Mouse (Mus musculus) right cerebral cortex, postnatal 4 days (tissue): ENCODE results near the gene Isyna1.

ENCODE experiments used
- DNase-seq: peaks from one replicate; pipeline ENCODE4 v3.0.0-alpha.2; 2022

Gene Isyna1

DNA sequence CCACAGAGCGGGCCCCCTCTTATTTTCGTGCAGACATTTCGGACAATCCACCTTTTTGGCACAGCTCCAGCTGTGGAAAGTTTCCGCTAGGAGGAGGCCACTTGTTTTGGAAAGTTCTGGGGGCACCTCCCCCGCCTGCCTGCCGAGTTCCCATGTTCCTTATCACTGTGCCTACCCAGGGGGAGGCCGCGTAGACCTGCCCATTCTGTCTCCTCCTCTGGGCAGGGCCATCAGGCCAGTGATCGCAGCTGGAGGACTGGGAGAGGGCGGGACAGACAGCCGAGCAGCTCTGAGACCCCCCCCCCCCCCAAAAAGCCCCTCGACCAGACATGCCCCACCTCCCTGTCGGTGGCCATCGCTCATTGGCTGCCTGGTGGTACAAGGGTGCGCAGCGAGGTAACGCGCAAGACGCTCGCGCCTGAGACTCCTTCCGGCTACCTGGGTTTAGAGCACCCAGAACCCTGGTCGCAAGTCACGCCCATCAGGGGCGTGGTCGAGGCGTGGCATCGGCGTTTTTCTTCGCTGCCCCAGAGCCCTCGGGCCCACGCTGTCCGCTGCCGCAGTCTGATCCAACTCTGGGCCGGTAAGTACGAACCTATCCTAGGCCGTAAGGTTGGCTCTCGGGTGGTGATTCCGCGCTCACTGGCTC is at the start of gene Isyna1:
Gene Isyna1, plus strand, starts transcription at position 413 of the 649 bp plus-strand sequence.
- DNase-seq = peak; percentile 72

DNA sequence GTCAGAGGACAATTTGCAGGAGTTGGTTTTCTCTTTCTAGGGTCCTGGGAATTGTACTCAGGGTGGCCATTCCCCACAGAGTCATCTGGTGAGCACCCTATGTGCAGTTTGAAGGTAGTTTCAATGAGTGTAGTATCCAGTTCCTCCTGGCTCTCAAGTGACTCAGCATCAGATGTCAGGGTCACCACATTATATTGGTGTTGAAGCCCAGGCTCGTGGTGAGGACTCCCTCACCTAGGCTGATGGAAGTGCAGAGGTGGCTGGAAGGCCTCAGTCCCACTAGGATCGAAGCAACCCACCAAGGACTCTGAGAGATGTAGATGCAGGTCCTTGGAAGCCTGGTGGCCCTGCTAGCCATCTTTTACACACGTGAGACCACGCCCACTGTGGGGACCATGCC is 47.8 kb upstream of the Isyna1 start:
- no peak for DNase-seq

DNA sequence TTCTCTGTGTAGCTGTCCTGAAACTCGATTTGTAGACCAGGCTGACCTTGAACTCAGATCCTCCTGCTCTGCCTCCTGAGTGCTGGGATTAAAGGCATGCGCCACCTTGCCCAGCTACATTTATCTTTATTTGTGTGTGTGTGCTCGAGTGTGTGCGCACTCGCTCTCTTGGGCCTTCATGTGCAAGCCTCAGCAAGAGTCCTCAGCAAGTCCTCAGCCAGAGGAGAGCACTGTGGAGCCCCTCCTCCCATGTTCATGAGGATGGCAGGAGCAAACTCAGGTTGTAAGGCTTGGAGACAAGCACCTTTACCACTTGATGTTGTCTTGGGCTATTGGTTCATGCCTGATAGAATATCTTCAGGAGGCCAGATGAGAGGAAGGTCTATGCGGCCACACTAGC is 46.4 kb upstream of the Isyna1 start:
- no peak for DNase-seq

DNA sequence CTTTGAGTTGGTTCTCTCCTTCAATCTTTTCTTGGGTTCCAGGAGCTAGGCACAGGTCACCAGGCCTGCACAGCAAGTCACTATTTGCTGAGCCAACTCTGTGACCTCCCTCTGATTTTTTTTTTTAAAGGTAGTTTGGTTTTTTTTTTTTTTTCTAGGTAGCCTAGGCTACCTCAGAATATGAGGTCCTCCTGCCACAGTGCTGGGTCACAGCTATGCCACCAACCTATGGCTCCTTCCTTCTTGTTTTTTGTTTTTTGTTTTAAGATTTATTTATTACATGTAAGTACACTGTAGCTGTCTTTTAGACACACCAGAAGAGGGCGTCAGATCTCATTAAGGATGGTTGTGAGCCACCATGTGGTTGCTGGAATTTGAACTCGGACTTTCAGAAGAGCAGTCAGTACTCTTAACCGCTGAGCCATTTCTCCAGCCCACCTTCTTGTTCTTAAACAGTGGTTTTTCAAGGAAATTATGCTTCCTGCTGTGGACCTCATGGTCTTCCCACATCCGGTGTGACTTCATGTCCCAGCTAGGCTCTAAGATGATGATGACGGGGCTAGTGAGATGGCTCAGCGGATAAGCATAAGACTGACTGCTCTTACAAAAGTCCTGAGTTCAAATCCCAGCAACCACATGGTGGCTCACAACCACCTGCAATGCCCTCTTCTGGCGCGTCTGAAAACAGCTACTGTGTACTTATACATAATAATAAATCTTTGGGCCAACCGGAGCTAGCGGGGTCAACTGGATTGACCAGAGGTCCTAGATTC is 44.6 kb upstream of the Isyna1 start:
- no peak for DNase-seq

DNA sequence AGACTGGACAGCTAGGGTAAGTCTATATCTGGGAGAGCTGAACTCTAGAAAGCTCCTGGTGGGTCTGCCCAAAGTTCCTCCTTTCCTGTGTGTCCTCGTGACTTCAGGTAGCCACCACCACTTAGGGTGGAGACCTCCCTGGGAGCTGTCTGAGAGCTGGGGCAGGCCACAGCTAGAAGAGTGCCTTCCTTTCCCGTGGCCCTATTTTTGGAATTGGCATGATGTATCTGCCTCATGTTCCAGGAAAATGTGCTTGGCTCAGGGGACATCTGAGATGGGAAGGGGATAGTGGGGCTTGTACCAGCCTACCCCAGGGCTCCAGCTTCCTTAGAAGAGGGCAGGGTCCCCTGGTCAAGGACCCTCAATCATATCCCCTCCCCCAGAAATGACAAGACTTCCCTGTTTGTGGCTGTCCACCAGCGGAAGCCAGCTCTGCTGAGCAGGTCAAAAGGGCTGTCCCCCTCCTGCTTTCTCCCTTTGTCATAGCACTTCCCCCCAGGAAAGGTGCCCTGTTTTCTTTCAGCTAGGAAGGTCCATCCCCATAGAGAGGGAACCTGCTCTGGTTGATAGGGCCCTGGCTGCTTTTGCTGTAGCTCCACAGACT is 42.5 kb upstream of the Isyna1 start:
- no peak for DNase-seq

DNA sequence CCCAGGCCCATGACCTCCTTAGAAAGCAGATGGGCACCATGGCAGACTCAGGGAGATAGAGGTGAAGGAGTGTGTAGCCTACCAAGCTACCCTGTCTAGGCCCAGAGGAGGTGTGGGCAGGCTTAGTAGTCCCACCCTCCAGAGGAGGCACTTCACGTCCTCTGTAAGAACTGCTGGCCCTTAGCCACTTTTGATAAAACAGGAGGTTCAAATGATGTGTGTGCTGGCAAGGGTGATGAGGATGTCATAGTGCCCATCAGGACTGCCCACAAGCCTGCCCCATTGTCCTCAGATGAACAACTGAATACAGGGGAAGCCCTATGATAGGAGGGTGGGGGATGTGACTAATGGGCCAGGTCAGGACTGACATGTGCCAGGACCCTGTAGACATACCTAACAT is 41.3 kb upstream of the Isyna1 start:
- no peak for DNase-seq

DNA sequence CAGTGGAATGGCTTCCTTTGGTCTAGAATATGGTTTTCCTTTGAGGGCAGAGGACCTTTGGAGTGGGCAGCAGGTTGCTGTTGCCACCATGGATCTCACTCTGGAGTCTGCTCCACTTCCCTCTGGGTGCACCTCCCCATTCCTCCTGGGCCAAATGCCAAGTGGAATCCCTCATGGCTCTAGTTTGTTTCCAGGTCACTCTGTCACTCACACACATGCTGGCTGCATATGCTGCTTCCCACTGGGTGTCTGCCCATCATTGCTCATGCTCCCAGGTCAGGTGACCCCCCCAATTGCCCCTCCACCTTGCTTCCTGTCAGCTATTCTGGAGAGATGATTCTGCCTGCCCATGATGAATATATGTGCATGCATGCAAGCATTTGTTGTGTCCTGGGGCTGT is 40.4 kb upstream of the Isyna1 start:
- DNase-seq = peak; percentile 28

DNA sequence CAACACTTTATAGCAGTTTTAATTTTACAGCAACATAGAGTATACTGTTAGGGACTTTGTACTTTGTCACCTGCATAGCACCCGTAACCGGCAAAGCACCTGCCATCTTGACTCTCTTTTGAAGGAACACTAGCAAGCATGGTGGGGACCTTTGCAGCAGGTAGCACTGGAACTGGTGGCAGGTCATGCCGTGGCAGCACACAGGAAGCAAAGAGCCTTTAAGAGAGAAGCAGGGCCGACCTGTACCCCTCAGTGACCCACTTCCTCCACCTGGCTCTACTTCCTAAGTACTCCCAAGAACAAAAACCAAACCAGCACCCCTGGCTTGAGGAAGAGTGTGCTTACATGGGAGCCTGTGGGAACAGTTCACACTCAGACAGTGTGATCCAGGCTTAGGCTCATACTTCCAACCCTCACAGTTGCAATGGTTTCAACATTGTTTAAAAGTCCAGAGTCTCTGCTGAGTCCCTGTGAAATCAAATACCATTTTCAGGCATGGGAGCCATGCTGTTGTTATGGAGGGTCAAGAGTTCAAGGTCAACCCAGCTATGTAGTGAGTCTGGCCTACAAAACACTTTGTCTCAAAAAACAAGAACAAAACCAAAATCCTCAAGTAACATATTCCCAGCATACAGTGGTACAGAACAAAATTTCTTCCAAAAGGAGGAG is 39.0 kb upstream of the Isyna1 start:
- DNase-seq = no peak

DNA sequence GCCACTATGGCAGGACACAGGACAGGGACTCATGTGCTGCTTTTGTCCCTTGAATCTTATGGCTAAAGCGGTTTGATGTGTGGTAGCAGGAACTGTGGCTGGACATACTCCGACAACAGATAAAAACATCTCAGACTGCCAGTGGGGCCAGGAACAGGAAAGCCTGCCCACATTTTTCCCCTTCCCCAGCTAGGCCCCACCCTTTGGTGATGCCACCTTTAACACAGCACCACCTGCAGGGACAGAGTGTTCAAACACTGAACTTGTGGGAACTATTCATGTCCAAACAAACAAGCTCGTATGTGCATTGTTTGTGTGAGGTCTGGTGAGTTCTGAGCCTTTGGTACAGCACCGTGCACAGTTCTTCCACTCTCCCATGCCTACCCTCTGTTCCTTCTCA is 35.8 kb upstream of the Isyna1 start:
- DNase-seq = no peak

DNA sequence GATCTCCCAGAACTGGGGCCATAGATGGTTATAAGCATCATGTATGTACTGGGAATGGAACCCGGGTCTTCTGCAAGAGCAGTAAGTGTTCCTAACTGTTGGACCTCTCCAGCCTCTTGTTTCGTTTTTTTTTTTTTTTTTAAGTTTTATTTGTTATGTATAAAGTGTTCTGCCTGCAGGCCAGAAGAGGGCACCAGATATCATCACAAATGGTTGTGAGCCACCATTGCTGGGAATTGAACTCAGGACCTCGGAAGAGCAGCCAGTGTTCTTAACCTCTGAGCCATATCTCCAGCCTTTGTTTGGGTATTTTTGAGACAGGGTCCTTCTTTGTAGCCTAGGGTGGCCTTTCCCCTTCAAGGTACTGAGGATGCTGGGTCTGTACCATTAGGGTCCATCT is 35.2 kb upstream of the Isyna1 start:
- DNase-seq = no peak

DNA sequence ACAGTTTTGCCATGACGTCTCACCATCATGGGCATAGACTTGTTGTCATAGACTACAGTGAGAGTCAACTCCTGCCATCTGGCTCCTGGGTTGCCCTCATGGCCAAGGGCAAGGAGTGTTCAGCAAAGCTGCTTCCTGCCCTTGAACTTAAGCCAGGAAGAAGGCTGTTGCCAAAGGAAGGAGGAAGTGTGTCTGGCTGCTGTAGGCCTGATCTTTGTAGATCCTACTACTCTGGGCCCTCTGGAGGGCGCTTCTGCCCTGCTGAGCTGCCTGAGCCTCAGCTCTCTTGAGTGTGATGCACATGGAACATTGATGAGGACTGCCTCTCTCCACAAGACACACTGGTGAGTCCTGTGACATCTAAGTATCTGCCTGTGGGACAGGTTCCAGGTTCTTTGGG is 34.1 kb upstream of the Isyna1 start:
- no peak for DNase-seq

DNA sequence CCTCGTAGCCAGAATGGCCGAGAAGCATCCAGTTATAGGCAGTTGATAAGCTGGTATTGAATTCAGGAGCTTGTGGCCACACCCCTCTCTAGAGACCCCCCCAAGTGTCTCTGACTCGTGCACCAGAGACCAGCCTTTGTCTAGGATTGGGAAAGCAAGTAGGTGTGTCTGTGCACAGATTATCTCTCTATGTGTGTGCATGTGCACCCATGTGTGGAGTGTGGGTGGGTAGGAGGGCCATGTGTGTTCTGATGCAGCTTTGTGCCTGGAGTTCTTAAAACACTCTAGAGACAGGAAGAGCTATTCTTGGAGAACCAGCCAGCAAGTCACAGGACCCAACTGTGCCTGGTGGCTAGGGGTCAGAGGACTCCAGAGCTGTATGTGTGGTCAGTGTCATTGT is 33.6 kb upstream of the Isyna1 start:
- no peak for DNase-seq

DNA sequence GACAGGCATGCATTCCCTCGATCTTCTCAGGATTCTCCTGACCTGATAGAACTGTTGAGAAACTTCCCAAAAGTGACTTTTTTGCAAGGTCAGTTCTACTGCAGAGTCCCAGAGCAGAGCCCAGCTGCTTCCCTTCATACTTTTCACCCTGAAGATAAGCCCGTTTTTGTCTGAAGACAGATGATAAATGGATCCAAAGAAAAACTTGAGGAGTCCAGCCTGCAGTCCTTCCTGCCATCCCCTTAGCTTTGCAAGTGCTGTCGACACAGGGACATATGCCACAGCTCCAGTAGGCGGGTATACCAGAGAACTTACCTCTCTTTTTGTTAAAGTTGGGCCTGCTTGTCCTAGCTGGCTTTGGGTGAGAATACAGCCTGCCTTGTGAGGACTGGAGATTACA is 32.8 kb upstream of the Isyna1 start:
- DNase-seq = no peak

DNA sequence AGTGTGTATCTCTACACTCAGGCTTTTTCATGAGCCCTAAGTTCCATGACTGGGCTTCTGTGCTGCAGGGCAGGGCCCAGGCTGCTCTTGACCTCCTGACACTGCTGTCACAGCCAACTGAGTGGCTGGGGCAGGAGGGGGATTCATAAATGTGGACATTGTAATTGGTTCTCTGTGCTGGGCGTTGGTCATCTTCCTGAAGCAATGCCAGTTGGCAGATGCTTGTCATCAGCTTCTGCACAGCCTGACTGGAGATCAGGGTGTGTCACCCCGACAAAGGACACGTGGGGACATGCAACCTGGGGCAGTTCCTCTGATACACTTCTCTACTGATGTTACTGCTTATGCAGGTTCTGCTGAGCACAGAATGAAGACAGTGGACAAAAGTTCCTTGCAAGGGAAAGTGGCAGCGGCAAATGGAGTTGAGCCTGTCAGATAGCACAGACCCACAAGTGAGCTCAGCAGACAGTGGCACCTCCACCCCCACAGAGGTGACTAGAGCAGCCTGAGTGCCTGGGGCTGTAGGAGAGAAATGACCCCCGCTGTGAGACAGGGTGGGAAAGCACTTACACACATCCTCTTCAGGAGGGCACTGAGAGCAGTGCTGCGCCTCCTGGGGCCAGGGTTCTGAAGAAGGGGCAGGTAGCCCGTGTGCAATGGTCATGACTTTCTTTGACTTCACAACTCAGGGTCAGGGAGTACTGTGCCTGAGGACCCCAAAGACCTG is 32.2 kb upstream of the Isyna1 start:
- DNase-seq = no peak

DNA sequence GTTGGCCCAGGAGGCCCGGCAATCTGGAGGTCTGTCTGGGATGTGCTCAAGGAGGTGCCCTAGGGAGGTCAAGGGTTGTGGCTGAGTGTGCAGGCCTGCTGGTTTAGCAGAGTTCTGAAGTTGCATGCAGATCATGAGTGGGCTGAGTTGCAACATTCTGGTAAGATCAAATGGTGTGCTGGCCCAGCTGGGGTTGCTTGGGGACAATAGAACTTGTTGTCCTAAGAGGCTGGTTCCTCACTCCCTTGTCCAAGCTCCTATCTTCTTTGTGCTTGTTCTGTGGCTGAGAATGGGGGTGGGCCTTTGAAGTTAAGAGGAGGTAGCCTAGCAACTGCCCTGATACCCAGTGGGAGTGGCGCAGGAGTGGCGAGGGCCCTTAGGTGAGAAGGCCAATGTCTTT is 31.4 kb upstream of the Isyna1 start:
- DNase-seq = no peak

DNA sequence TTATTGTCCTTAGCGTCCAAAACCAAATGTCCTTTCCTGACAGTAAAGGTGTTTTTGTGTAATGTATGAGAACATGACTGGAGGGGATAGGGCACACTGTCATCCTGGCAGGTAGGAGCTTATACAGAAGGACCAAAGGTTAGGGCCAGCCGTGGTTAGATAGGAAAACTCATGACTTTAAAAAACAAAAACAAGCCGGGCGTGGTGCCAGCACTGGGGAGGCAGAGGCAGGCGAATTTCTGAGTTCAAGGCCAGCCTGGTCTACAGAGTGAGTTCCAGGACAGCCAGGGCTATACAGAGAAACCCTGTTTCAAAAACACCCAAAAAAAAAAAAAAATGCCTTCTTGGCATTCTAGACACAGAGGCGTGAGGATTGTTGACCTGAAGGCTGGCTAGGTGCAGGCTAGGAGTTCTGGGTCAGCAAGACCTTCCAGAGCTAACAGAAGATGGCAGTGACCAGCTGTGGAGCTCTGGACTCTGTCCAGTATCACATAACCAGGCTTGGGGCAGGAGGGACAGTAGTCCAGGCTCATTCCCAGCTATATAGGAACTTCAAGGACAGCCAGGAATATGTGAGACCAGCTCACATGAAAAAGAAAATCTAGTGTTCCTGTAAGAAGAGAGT is 30.3 kb upstream of the Isyna1 start:
- no peak for DNase-seq

DNA sequence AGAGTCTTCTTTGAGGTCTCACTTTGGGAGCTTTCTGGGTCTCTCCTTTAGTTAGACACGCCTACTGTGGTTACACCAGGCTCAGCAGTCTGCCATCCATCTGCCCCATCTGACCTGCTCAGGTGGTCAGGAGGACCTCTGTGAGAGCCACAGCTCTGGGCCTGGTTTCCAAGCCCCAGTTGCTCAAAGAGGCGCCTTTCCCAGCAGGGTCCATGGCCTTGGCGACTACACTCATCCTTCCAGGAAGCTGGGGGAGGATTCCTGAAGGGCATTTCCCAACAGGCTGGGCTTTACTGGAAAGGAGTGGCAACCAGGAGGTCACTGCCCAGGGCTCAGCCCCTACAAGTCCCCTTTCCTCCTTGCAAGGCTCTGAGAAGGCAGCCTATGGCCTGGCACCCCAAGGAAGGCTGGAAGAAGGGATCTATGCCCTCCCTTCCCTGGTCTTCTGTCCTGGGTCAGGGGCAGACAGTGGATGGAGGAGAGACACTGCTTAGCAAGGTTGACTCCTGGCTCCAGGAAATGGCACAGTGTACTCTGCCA is 29.4 kb upstream of the Isyna1 start:
- DNase-seq = no peak

DNA sequence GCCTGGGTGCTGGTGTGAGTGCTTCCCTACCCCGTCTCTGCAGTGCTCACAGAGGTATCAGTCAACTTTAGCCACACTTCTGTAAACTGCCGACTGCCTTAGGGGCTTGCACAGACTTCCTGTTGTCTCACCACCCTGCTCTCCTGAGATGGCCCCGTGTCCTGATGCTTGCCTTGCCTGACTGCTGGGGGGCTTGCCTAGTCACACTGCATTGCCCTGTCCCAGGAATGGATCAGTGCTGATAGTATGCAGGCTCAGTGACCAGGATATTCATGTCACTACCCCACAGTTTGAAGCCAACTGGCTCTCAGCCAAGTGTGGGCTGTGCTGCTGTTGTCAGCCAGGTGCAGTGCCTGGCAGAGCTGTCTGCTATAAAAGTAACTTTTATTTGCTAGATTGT is 28.6 kb upstream of the Isyna1 start:
- DNase-seq = no peak

DNA sequence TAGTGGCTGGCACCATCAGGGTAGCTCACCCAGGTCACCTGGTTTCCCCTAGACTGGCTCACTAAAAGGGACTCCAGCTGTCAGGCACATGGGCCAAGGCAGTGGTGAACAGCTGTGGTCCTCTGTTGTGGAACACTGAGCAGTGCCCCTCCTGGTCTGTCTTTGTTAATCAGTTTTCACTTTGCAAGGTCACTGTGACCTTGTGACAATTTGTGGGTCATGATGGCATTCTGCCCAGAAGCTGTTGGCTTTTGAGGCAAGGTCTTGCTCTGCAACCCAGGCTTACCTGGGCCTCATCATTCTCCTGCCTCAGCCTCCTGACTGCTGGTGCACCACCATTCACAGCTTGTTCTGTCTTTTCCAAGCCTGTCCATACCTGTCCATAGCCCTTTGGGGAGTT is 23.8 kb upstream of the Isyna1 start:
- DNase-seq = no peak

DNA sequence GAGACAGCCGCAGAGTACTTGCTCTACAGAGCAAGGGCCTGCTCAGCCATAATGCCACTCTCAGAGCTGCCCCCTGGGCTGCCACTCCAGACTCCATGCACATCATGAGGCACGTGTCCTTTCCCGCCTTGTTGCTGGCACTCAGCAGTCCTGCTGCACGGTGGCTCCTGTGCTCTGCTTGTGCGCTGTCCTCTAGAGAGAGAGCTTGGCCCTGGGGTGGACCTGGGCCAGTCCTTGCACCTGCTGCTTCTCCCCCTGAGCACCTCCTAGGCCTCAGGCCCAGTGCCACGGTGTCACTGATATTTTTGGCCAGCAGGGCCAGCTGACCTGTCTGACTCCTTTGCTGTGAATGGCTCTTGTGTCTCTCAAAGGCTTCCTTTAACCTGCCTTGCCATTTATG is 23.2 kb upstream of the Isyna1 start:
- no peak for DNase-seq

DNA sequence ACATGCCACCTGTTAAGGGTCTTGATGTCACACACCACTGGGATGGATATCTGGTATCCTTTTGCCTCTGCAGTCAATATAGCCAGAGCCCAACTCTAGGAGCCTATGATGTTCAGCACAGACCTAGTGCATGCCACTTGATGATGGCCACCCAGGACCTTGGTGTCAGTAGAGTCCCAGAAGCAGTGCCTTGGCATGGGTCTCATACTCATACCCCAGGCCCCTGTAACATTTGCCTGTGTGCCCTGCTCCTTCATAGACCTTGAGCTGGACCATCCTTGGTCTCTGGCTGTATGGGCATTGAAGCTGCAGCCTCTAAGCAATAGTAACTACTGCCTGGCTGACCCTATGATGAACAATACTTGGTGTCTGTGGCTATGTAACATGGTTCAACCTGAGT is 19.9 kb upstream of the Isyna1 start:
- no peak for DNase-seq

DNA sequence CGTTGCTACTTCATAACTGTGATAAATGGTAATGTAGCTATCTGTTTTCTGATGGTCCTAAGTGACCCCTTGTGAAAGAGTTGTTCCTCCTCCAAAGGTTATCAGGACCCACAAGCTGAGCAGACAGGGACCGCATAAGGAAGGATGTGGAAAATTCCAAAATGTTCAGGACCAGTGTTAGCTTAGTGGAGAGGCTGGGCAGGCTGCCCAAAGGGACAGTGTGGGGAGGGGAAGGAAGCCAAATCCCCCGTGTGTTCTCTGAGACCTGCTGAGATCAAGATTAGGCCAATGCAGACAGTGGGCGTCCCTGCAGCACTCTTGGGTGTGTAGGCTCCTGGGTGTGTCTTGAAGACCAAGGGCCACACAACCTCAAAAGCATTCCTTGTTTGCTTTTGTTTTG is 19.3 kb upstream of the Isyna1 start:
- no peak for DNase-seq
